Mouse (Mus musculus): Measurements from ENCODE around the gene Fam90a1a.
A peak's percentile ranks its signal among the peaks of the same experiment; 100 is the strongest.
"Not testable (repeated sequence)": the region's sequence is repeated elsewhere in the genome, so short reads cannot be mapped to it uniquely, and the experiment has no call there.

The Fam90a1a gene

GRCm38 (mm10) chr8:21958414-21958813, at the start of gene Fam90a1a:
Gene Fam90a1a, plus strand, starts transcription at chr8:21958714.
- DNase-seq (ENCODE audit: low read depth, low spot score): no peak

GRCm38 (mm10) chr8:21911931-21912330, 46.6 kb upstream of the Fam90a1a start:
- DNase-seq (ENCODE audit: low read depth, low spot score): no peak

- no peak for DNase-seq (ENCODE audit: low read depth, low spot score)
These were observed 46.0 kb upstream of the Fam90a1a start for GRCm38 (mm10) chr8:21912554-21912953.

GRCm38 (mm10) chr8:21915625-21916024, 42.9 kb upstream of the Fam90a1a start:
- no peak for DNase-seq (ENCODE audit: low read depth, low spot score)

- not testable (repeated sequence) for DNase-seq (ENCODE audit: low read depth, low spot score)
These were observed 27.8 kb upstream of the Fam90a1a start for GRCm38 (mm10) chr8:21930754-21931153.

GRCm38 (mm10) chr8:21932610-21933009, 25.9 kb upstream of the Fam90a1a start, which contains the start of gene Defb15:
Gene Defb15, minus strand, starts transcription at chr8:21932710.
- no peak for DNase-seq (ENCODE audit: low read depth, low spot score)

GRCm38 (mm10) chr8:21938052-21938451, 20.5 kb upstream of the Fam90a1a start, which contains the start of gene Defb35:
Gene Defb35, plus strand, starts transcription at chr8:21938352.
- DNase-seq (ENCODE audit: low read depth, low spot score): not testable (repeated sequence)

- no peak for DNase-seq (ENCODE audit: low read depth, low spot score)
These were observed 12.1 kb upstream of the Fam90a1a start, which contains the start of gene Defb13 for GRCm38 (mm10) chr8:21946462-21946861. Gene Defb13, plus strand, starts transcription at chr8:21946762.

GRCm38 (mm10) chr8:21947311-21948017, 11.1 kb upstream of the Fam90a1a start:
- DNase-seq (ENCODE audit: low read depth, low spot score): no peak

- DNase-seq (ENCODE audit: low read depth, low spot score): peak; percentile 71
These were observed 3.2 kb upstream of the Fam90a1a start for GRCm38 (mm10) chr8:21955321-21955720.

GRCm38 (mm10) chr8:21956336-21956735, 2.2 kb upstream of the Fam90a1a start:
- no peak for DNase-seq (ENCODE audit: low read depth, low spot score)

GRCm38 (mm10) chr8:21966646-21967045, 8.1 kb downstream of the Fam90a1a start:
- no peak for DNase-seq (ENCODE audit: low read depth, low spot score)

GRCm38 (mm10) chr8:21969475-21969874, 11.0 kb downstream of the Fam90a1a start, which contains the start of gene Ccdc70:
Gene Ccdc70, plus strand, starts transcription at chr8:21969775.
- no peak for DNase-seq (ENCODE audit: low read depth, low spot score)

GRCm38 (mm10) chr8:21978193-21978592, 19.7 kb downstream of the Fam90a1a start:
- no peak for DNase-seq (ENCODE audit: low read depth, low spot score)

- DNase-seq (ENCODE audit: low read depth, low spot score): peak; percentile 27
These were observed 23.3 kb downstream of the Fam90a1a start for GRCm38 (mm10) chr8:21981664-21982337.

- DNase-seq (ENCODE audit: low read depth, low spot score): peak; percentile 55
These were observed 33.7 kb downstream of the Fam90a1a start for GRCm38 (mm10) chr8:21992184-21992583.

- peak; percentile 14 for DNase-seq (ENCODE audit: low read depth, low spot score)
These were observed 36.7 kb downstream of the Fam90a1a start for GRCm38 (mm10) chr8:21995181-21995580.

- DNase-seq (ENCODE audit: low read depth, low spot score): no peak
These were observed 46.4 kb downstream of the Fam90a1a start for GRCm38 (mm10) chr8:22004750-22005522.

GRCm38 (mm10) chr8:22006423-22006822, 47.9 kb downstream of the Fam90a1a start:
- DNase-seq (ENCODE audit: low read depth, low spot score): no peak

GRCm38 (mm10) chr8:22009403-22009802, 50.9 kb downstream of the Fam90a1a start:
- DNase-seq (ENCODE audit: low read depth, low spot score): no peak

- no peak for DNase-seq (ENCODE audit: low read depth, low spot score)
These were observed 54.7 kb downstream of the Fam90a1a start for GRCm38 (mm10) chr8:22013034-22013707.

Measured in 3T3-L1 (cell line).